Mouse (Mus musculus) right cerebral cortex, postnatal 10 days (tissue): ENCODE measurements around the gene Nmrk2.
A peak's percentile ranks its signal among the peaks of the same experiment; 100 is the strongest.
"Not testable (repeated sequence)": the region's sequence is repeated elsewhere in the genome, so short reads cannot be mapped to it uniquely, and the experiment has no call there.

Source experiments
- DNase-seq, 2 experiments: peaks; one replicate each; pipeline ENCODE4 v3.0.0; 2021; ENCODE audit warnings: low spot score in 2 of 2

Gene Nmrk2

GRCm38 (mm10) chr10:81184765-81185164 is 17.1 kb downstream of the Nmrk2 start:
- no peak for DNase-seq

- DNase-seq: no peak
These were observed 18.0 kb downstream of the Nmrk2 start, which contains the start of gene 4930442H23Rik for GRCm38 (mm10) chr10:81183805-81184204. TSS of gene 4930442H23Rik (minus strand) at chr10:81183849.

GRCm38 (mm10) chr10:81182336-81183333 is 19.2 kb downstream of the Nmrk2 start, which contains the start of gene Dapk3:
TSS of gene Dapk3 (plus strand) at chr10:81183005.
- peak; percentile 98 to 99 for DNase-seq

GRCm38 (mm10) chr10:81181860-81182259 is 20.0 kb downstream of the Nmrk2 start:
- not testable (repeated sequence) for DNase-seq

GRCm38 (mm10) chr10:81180946-81181345 is 20.9 kb downstream of the Nmrk2 start:
- no peak for DNase-seq

- no peak for DNase-seq
These were observed 22.2 kb downstream of the Nmrk2 start for GRCm38 (mm10) chr10:81179451-81180342.

- DNase-seq: no peak
These were observed 22.9 kb downstream of the Nmrk2 start for GRCm38 (mm10) chr10:81178927-81179326.

- DNase-seq: no peak
These were observed 23.7 kb downstream of the Nmrk2 start for GRCm38 (mm10) chr10:81177958-81178712.

GRCm38 (mm10) chr10:81177491-81177925 is 24.3 kb downstream of the Nmrk2 start:
- peak in 1 of 2 experiments; percentile 77 for DNase-seq

- peak; percentile 99 to 100 for DNase-seq
These were observed 25.2 kb downstream of the Nmrk2 start, which contains the start of gene Eef2 for GRCm38 (mm10) chr10:81176466-81177271. TSS of gene Eef2 (plus strand) at chr10:81176631.

GRCm38 (mm10) chr10:81175936-81176465 is 25.9 kb downstream of the Nmrk2 start:
- DNase-seq: peak in 1 of 2 experiments; percentile 43

GRCm38 (mm10) chr10:81175345-81175701 is 26.5 kb downstream of the Nmrk2 start:
- DNase-seq: peak in 1 of 2 experiments; percentile 58

GRCm38 (mm10) chr10:81174617-81175344 is 27.1 kb downstream of the Nmrk2 start:
- DNase-seq: peak; percentile 93

- DNase-seq: peak; percentile 89 to 91
These were observed 28.7 kb downstream of the Nmrk2 start for GRCm38 (mm10) chr10:81173132-81173531.

GRCm38 (mm10) chr10:81169411-81169900 is 32.4 kb downstream of the Nmrk2 start:
- not testable (repeated sequence) for DNase-seq

GRCm38 (mm10) chr10:81168521-81169244 is 33.2 kb downstream of the Nmrk2 start:
- peak; percentile 89 to 91 for DNase-seq

- DNase-seq: peak in 1 of 2 experiments; percentile 41
These were observed 33.8 kb downstream of the Nmrk2 start for GRCm38 (mm10) chr10:81168087-81168431.
